ENCODE assay signal across 8 mouse cellular contexts in genomic region chr2:30077502-30078348, GRCm38 (mm10). TPM values are rescaled to one million over a fixed set of nuclear protein-coding genes. Genes with fewer than 3 reads are reported as not detected.
DNase-seq lines count a peak whose midpoint lies in the region; ATAC-seq lines count a peak whose summit lies in the region.

Gene Pkn3, plus strand, starts transcription at chr2:30077684.

- no peaks in the 10 kb centered on the region for H3K27me3 ChIP-seq in hindbrain, embryonic 14.5 days (ENCODE audit: control insufficient read depth, insufficient read depth, low read length)
- H3K27me3 ChIP-seq in megakaryocyte, embryonic 14.5 days (replicated peaks) = no peaks in the 10 kb centered on the region

- H3K27ac ChIP-seq in hindbrain, embryonic 14.5 days = no peak within 1 kb of the TSS

- H3K9me3 ChIP-seq in hindbrain, embryonic 14.5 days (ENCODE audit: control insufficient read depth, low read length) = no peaks in the 10 kb centered on the region
- H3K9me3 ChIP-seq in megakaryocyte, embryonic 14.5 days = no peaks in the 10 kb centered on the region

- intact Hi-C loops in left cerebral cortex, postnatal 10 days (cut with DNase I) = loop anchor here (5.0 kb wide), 1 partner anchor 85 kb away; no protein-coding TSS in a partner anchor

- H3K4me2 ChIP-seq in hindbrain, embryonic 14.5 days (replicated peaks) = peak within 1 kb of the TSS; percentile 90

- peak within 1 kb of the TSS; percentile 36 for H3K4me3 ChIP-seq in hindbrain, embryonic 14.5 days (replicated peaks; ENCODE audit: low read length)
- peak within 1 kb of the TSS; percentile 97 for H3K4me3 ChIP-seq in megakaryocyte, embryonic 14.5 days (replicated peaks)

- H3K4me1 ChIP-seq in hindbrain, embryonic 14.5 days (replicated peaks; ENCODE audit: control insufficient read depth, insufficient read depth, low read length) = peaks cover 3% of the 10 kb centered on the region; the same call in 1 of the 2 replicates
- peaks cover 42% of the 10 kb centered on the region for H3K4me1 ChIP-seq in megakaryocyte, embryonic 14.5 days

- under 1% methylated on average over 53 of the region's 53 CpGs for WGBS in hindbrain, embryonic 14.5 days

- peak; percentile 80 for ATAC-seq in hindbrain, embryonic 14.5 days (ENCODE audit: low FRiP score)

- DNase-seq in ZHBTc4 (ENCODE audit: low read depth, low spot score) = peak; percentile 95
- peak; percentile 85 to 90 for DNase-seq in cerebellum, postnatal 25 days
- DNase-seq in gastrocnemius, adult 18-20 months (ENCODE audit: low spot score) = peak; percentile 84
- peak; percentile 86 for DNase-seq in hindbrain, embryonic 14.5 days (ENCODE audit: low spot score)
- DNase-seq in left cerebral cortex, postnatal 10 days (ENCODE audit: extremely low spot score in 1 of 2, low spot score in 2 of 2) = peak; percentile 70 to 90
- peak; percentile 69 for DNase-seq in right cerebral cortex, adult 18-20 months
- DNase-seq in urinary bladder, postnatal 10 days (ENCODE audit: low spot score) = peak; percentile 54

- peaks cover 7% of the 10 kb centered on the region for H3K36me3 ChIP-seq in hindbrain, embryonic 14.5 days (replicated peaks; ENCODE audit: control insufficient read depth, insufficient read depth)
- H3K36me3 ChIP-seq in megakaryocyte, embryonic 14.5 days (replicated peaks; ENCODE audit: low read length) = peaks cover 52% of the 10 kb centered on the region

- peak within 1 kb of the TSS; percentile 38 for H3K9ac ChIP-seq in hindbrain, embryonic 14.5 days

RNA-seq across cellular contexts. Expression of gene Pkn3, which starts in this region (rescaled TPM):
- 1 to 10 TPM; 2.5 to 3.9 TPM for total RNA-seq in gastrocnemius, adult 18-20 months (2021)
- polyA plus RNA-seq in hindbrain, embryonic 14.5 days (2014; fragmentation: Nextera tagmentation; extraction: Ambion mirVana) = 1.6 and 1.9 TPM in 2 replicates
- total RNA-seq in left cerebral cortex, postnatal 10 days (2021) = 1 to 10 TPM; 1.6 TPM
- 19.4 and 62.2 TPM in 2 replicates for polyA plus RNA-seq in megakaryocyte, embryonic 14.5 days (2012; ENCODE audit: insufficient read depth, low replicate concordance)
